Mouse (Mus musculus) frontal cortex, postnatal 36 days (tissue): ENCODE data around the gene Med27.
"Not testable (repeated sequence)": the region's sequence is repeated elsewhere in the genome, so short reads cannot be mapped to it uniquely, and the experiment has no call there.

Source experiments
- DNase-seq, 2 experiments: peaks; one replicate each; pipeline ENCODE4 v3.0.0; 2022; ENCODE audit warnings: low spot score in 2 of 2

The Med27 gene

DNA sequence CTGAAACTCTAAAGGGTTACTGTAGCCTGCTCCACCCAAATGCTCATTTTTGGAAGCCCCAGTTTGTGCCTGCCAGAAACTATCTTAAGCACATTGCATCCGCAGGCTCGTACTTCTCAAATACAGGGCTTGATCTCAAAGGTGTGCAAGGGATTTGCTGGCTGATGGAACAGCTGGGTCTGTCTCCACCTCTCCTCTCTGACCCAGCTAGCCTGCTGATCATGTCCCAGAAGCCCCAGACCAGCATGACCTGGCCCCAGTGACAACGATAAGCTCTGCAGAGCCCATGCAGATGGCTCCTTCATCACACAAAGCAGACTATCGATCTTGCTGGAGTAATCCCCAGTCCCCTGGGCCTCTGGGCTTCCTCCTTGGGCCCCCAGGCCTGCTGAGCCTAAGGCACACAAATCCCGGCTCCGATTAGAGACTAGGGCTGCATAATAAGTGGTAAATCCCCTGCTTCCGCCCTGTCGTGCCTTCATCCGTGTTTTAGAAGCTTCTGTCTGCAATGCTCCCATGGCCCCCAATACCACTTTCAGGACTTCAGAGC is 170.1 kb downstream of the Med27 start:
- DNase-seq, result no peak

- no peak for DNase-seq
Measured at GRCm38 (mm10) chr2:29519402-29519801, 172.8 kb downstream of the Med27 start.

GRCm38 (mm10) chr2:29520206-29520605 is 173.6 kb downstream of the Med27 start:
- DNase-seq, result no peak

- DNase-seq, result no peak
Measured at GRCm38 (mm10) chr2:29521486-29521885, 174.9 kb downstream of the Med27 start.

GRCm38 (mm10) chr2:29523918-29524811 is 177.5 kb downstream of the Med27 start:
- DNase-seq, result no peak

- DNase-seq, result no peak
Measured at GRCm38 (mm10) chr2:29525273-29525805, 178.7 kb downstream of the Med27 start.

GRCm38 (mm10) chr2:29526266-29526665 is 179.6 kb downstream of the Med27 start:
- peak; percentile 49 to 80 for DNase-seq

- DNase-seq, result not testable (repeated sequence)
Measured at GRCm38 (mm10) chr2:29527480-29527879, 180.9 kb downstream of the Med27 start.

DNA sequence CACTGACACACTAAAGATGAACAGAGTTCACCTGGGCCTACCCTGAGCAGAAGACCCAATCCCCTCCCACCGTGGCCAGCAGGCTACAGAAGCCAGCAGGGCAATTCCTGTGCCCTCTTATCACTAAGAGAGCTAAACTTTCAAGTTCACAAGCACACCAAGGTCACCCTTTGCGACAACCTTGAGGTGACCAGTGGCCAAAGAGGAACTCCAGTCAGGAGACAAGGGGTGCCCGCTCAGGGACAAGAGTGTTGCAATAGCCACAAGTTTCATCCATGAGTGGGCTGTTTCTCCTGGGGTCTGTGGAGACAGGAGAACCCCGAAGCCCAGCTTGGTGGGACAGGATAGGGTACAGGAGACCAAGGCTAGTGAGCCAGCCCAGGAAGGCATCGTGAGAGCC is 182.2 kb downstream of the Med27 start:
- DNase-seq, result no peak

DNA sequence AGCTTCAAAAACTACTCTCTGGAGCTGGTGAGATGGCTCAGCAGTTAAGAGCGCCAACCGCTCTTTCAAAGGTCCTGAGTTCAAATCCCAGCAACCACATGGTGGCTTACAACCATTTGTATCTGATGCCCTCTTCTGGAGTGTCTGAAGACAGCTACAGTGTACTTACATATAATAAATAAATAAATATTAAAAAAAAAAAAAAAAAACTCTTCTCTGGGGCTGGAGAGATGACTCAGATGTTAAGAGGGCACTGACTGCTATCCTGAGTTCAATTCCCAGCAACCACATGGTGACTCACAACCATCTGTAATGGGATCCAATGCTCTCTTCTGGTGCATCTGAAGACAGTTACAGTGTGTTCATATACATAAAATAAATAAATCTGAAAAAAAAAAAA is 183.2 kb downstream of the Med27 start:
- DNase-seq, result not testable (repeated sequence)

DNA sequence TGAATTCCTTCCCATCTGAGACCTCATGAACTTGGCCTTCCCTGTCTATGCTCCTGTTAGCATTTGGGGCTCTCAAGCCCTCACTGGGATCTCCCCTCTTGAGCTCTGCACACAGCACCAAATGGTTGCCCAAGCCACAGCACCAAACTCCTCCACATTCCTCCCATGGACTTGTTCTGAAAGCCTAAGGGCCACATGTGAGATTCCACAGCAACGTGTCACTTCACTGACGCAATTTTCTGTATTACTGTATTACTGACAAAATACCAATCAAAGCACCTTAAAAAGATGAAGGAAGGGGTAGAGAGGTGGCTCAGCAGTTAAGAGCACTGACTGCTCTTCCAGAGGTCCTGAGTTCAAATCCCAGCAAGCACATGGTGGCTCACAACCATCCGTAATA is 185.6 kb downstream of the Med27 start:
- DNase-seq, result no peak

- DNase-seq, result no peak
Measured at GRCm38 (mm10) chr2:29532921-29533320, 186.3 kb downstream of the Med27 start.

DNA sequence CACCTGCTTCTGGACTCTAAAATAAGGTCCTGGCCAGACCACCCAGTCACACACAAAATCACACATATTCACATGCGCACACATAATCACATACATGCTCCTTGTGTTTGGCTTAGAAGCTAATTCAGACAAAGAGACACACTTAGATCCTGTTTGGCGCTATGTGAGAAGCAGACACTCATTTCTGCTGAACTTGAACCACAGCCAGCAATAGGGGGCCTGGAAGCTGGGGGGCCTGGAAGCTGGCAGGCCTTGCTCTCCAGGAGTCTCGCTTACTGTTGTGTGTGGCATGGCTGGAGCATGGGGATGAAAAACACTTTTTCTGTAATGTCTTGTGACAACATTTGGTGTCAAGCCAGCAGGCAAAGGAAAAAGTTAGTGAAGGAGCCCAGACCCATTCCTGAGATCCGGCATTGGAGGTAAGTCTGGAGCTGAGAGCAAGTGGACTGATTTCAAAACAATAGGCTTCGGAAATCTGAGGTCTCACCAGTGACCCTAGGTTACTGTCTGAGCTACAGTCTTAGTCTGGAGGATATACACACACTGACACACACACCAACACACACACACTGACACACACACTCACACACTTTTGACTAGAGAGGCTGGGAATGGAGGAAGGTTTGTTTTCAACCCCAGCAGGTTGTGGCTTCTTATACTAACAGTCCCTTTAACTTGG is 189.1 kb downstream of the Med27 start:
- DNase-seq, result no peak

DNA sequence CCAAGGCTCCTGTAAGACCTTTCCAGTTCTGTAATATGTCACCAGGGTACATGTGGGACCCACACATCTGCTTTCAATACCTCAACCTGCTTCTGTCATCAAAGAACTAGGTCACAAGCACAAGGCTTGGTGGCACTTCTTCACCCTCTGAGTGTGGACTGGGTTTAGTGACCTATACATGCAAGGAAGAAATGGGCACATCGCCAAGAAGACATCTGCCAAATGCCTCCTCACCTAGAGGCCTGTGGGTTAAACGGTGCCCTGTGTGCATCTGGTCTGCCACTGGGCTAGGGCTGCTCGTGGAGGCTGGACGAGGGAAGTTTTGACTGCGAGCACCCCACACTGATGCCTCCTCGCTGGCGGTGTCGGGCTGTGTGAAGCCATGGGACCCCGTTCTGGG is 189.9 kb downstream of the Med27 start:
- no peak for DNase-seq

GRCm38 (mm10) chr2:29537334-29537733 is 190.7 kb downstream of the Med27 start:
- DNase-seq, result no peak

GRCm38 (mm10) chr2:29542039-29542438 is 195.4 kb downstream of the Med27 start:
- DNase-seq, result peak; percentile 41 to 69

DNA sequence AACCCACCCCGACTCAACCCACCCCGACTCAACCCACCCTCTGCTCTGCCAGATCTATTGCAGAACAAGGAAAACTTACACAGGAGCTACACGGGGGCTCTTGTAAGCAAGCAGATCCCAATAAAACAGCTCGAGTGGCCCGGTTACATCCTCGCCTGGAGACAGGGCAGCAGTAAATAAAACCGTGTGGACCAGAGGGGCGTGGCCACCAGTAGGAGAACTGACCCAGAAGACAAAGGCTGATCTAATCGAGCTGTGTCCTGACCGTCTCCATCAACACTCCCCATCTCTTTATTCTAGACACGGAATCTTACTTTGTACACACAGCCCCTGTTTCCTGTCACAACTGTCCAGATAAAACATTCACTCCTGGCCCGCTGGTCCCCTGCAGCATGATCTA is 200.0 kb downstream of the Med27 start:
- DNase-seq, result no peak

DNA sequence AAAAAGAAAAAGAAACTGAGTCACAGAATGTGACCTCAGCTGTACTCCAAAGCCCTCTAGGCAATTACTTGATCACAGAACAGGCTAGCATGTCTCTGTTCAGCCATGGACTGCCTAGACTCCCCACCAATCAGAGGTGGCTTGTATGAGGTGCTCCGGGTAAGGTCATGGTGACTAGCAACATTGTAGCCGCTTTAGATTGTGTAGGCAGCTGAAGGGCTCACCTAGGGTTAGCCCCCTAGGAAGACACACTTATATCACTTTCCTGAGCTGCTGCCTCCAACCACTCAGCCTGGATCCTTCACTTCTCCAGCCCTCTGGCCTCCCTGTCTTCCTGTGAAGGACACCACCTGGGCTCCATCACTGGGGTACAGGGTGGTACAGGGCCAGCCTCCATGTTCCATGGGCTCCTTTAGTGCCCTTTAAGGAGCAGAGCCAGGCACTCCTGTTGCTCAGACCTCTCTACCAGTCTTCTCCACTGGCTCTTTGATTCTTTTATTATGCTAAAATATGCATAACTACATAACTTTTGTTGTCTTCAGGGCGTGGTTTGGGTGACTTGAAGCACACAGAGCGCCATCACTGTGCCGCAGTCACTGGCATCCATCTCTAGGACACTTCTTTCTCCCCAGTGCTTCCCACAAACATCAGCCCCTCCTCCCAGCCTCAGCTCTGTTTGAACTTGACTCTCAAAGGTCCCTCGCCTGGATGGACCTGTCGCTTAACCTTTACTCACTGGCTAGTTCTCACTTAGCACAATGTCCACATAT is 205.4 kb downstream of the Med27 start:
- no peak for DNase-seq

GRCm38 (mm10) chr2:29553945-29554634 is 207.5 kb downstream of the Med27 start:
- no peak for DNase-seq

DNA sequence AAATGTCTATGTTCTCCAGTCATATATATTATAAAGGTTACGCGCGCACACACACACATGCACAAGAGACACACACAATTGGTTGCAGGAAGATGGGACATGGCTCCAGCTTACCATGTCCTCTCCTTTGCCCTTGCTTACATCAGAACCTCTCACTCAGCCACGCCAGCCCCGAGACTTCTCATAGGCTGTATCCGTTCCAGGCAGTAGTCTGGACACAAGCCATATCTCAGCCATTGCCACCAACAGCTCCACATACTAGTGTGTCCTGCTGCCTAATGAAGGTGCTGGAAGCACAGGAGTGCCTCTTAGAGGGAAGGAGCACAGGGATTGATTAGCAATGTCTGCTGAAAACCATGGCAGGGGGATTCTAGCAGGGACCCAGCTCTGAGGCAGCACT is 211.9 kb downstream of the Med27 start:
- no peak for DNase-seq

DNA sequence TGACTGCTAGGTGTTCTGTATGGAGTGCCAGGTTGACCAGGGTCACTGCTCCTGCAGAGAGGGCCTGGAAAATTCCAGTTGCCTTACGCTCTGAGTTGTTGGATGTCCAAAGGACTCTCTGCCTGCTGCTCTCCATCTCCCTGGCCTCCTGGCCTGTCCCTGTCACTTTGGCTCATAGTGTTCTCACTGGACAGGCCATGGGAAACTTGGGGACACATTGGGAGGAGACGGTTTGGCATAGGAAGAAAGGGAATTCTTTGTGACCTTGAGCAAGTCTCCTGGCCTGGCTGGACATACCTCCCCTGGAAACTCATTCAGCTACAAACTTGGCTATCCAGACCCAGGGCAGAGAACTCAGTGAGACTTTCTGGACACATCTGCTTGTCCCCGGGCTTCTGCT is 213.3 kb downstream of the Med27 start:
- DNase-seq, result no peak
